Mouse (Mus musculus): ENCODE measurements at regions not wholly inside any gene's neighbourhood (a gene's known extent, or its start where the extent isn't known, plus 50 kb on each side); places are given as distances from the start of the nearest gene placed in this dataset.

DNA sequence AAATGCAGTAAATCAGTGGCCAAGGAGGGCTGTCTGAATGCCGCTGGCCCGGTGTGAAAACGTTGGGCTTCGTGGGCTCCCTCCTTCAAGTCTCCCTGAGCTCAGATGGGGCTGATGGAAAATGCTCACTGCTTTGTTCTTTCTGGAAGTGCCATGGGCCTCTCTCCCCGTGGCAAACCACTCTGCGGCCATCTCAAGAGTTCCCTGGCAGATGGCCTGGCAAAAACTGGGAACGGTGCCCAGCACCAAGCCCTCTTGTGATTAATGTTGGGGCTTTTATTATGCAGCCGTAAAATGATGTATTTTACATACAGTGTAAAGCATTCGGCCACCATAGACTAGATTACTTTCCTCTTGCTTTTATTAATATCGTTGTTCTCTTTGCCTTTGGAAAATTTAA is 278.9 kb upstream of the Kcnab2 start:
- TF ChIP-seq CTCF (IDR thresholded peaks at IDR 0.05; ENCODE audit: control insufficient read depth, insufficient read depth, low read length) (no peak), POLR2A (IDR thresholded peaks at IDR 0.05; ENCODE audit: borderline replicate concordance, control insufficient read depth, low read depth, low read length) (no peak)
